Mouse (Mus musculus) heart, postnatal 0 days (tissue): ENCODE measurements around the gene Dcaf11. TPM values are rescaled to one million over a fixed set of nuclear protein-coding genes. Genes with fewer than 3 reads are reported as not detected.

Experiments used
- ATAC-seq: fragments of 200-750 bp; cut with Nextera tagmentation; 2 replicates; pipeline ENCODE4 v1.8.0; 2017; ENCODE audit warnings: low read depth, moderate number of reproducible peaks, moderate library complexity; ENCODE audit not compliant: insufficient read depth
- DNase-seq: peaks from one replicate; pipeline ENCODE4 v3.0.0-alpha.2; 2016; ENCODE audit warnings: low spot score
- H3K27ac ChIP-seq: fragments of 300-500 bp; sonication (generic); 2 replicates; pipeline ENCODE4 v1.5.1; 2014; ENCODE audit warnings: low read depth, mild to moderate bottlenecking
- H3K27me3 ChIP-seq: fragments of 300-500 bp; sonication (generic); 2 replicates; pipeline ENCODE4 v1.6.1; 2014; ENCODE audit warnings: low read length, mixed read lengths; ENCODE audit not compliant: control insufficient read depth, insufficient read depth
- H3K36me3 ChIP-seq: fragments of 300-500 bp; sonication (generic); replicated peaks from 2 replicates; pipeline ENCODE4 v1.6.1; 2014; ENCODE audit warnings: low read length, mixed read lengths; ENCODE audit not compliant: control insufficient read depth, insufficient read depth
- H3K4me1 ChIP-seq: fragments of 300-500 bp; sonication (generic); 2 replicates; pipeline ENCODE4 v1.6.1; 2014; ENCODE audit warnings: antibody characterized with exemption; ENCODE audit not compliant: control insufficient read depth, insufficient read depth
- H3K4me2 ChIP-seq: fragments of 300-500 bp; sonication (generic); 2 replicates; pipeline ENCODE4 v1.6.1; 2014; ENCODE audit warnings: low read depth, mild to moderate bottlenecking, low read length, moderate library complexity
- H3K4me3 ChIP-seq: fragments of 300-500 bp; sonication (generic); 2 replicates; pipeline ENCODE4 v1.5.1; 2014; ENCODE audit warnings: low read depth, low read length
- H3K9ac ChIP-seq: fragments of 300-500 bp; sonication (generic); replicated peaks from 2 replicates; pipeline ENCODE4 v1.6.1; 2014; ENCODE audit warnings: low read depth, low read length, mixed read lengths
- H3K9me3 ChIP-seq: fragments of 300-500 bp; sonication (generic); replicated peaks from 2 replicates; pipeline ENCODE4 v1.6.1; 2016; ENCODE audit warnings: low read length; ENCODE audit not compliant: control insufficient read depth
- CTCF ChIP-seq: IDR thresholded peaks from 2 replicates; pipeline ENCODE4 v1.5.1; 2016; ENCODE audit warnings: antibody characterized with exemption, control low read depth, low read depth
- EP300 ChIP-seq: IDR thresholded peaks from 2 replicates; pipeline ENCODE4 v1.6.1; 2016; ENCODE audit warnings: antibody characterized with exemption, low read depth
- WGBS: fragments of 180-500 bp; shearing (Covaris S2); extraction: QIAGEN DNeasy Blood & Tissue Kit; methylation state at CpG from one replicate; pipeline ENCODE4 v1.1.7; 2014; 5-methylcytosine and 5-hydroxymethylcytosine counted together
- polyA plus RNA-seq: library from polyadenylated mRNA; unstranded; fragments of >200 nt; fragmentation: Nextera tagmentation; extraction: Ambion mirVana; gene quantifications from 2 replicates; pipeline ENCODE4 v1.2.1, GENCODE M21; 2015
- total RNA-seq: library from RNA; depleted of rRNA; stranded (reverse); fragments of >200 nt; gene quantifications from 2 replicates; pipeline ENCODE4 v1.2.3, GENCODE M21; 2014; ENCODE audit warnings: low replicate concordance

The Dcaf11 gene
- total and polyA plus RNA-seq, 2 experiments from 2014 or later = 74.4 to 81.6 TPM

- Histone ChIP-seq H3K36me3 (no peaks in the 10 kb centered on the region), H3K4me2 (no peak overlapping the region), H3K9me3 (no peaks in the 10 kb centered on the region), H3K27ac (no peak overlapping the region), H3K9ac (no peak overlapping the region), H3K4me1 (peaks cover 10% of the 10 kb centered on the region; the same call in 1 of the 2 replicates), H3K27me3 (peaks cover 27% of the 10 kb centered on the region), H3K4me3 (no peak overlapping the region)
- no peak for TF ChIP-seq EP300
- no peak for ATAC-seq
- DNase-seq = no peak
- WGBS = 63% methylated on average over 2 of the region's 2 CpGs
Observed at GRCm38 (mm10) chr14:55526674-55527073, 33.1 kb upstream of the Dcaf11 start.

GRCm38 (mm10) chr14:55527940-55528339, 31.9 kb upstream of the Dcaf11 start:
- TF ChIP-seq EP300 (no peak), CTCF (peak; percentile 48)
- no peak for ATAC-seq
- H3K9me3 ChIP-seq = no peaks in the 10 kb centered on the region
- WGBS = 26% methylated on average over 3 of the region's 3 CpGs
- H3K4me1 ChIP-seq = peaks cover 10% of the 10 kb centered on the region; the same call in 1 of the 2 replicates
- no peak overlapping the region for H3K9ac ChIP-seq
- H3K27ac ChIP-seq = no peak overlapping the region
- H3K4me2 ChIP-seq = no peak overlapping the region
- H3K27me3 ChIP-seq = peaks cover 15% of the 10 kb centered on the region
- H3K36me3 ChIP-seq = no peaks in the 10 kb centered on the region
- no peak for DNase-seq
- no peak overlapping the region for H3K4me3 ChIP-seq

- no peak overlapping the region for H3K4me3 ChIP-seq
- ATAC-seq (no peak), DNase-seq (no peak)
- no peak overlapping the region for H3K9ac ChIP-seq
- H3K9me3 ChIP-seq = no peaks in the 10 kb centered on the region
- peaks cover 8% of the 10 kb centered on the region for H3K4me1 ChIP-seq
- no peak overlapping the region for H3K27ac ChIP-seq
- 41% methylated on average over 6 of the region's 6 CpGs for whole genome bisulfite sequencing
- no peak overlapping the region for H3K4me2 ChIP-seq
- TF ChIP-seq EP300 (no peak), CTCF (peak; percentile 83)
- no peaks in the 10 kb centered on the region for H3K27me3 ChIP-seq
- H3K36me3 ChIP-seq = no peaks in the 10 kb centered on the region
Observed at GRCm38 (mm10) chr14:55536116-55536745, 23.6 kb upstream of the Dcaf11 start.

- Histone ChIP-seq H3K36me3 (peaks cover 20% of the 10 kb centered on the region), H3K4me2 (peak within 1 kb of the TSS; percentile 83), H3K9ac (peak within 1 kb of the TSS; percentile 77), H3K27me3 (no peaks in the 10 kb centered on the region), H3K27ac (peak within 1 kb of the TSS; percentile 87), H3K4me1 (peaks cover 13% of the 10 kb centered on the region), H3K4me3 (peak within 1 kb of the TSS; percentile 73), H3K9me3 (no peaks in the 10 kb centered on the region)
- TF ChIP-seq EP300 (no peak), CTCF (no peak)
- under 1% methylated on average over 32 of the region's 32 CpGs for WGBS
- peak; percentile 94 for DNase-seq
- ATAC-seq = peak; percentile 90
Observed at GRCm38 (mm10) chr14:55540067-55540786, 19.6 kb upstream of the Dcaf11 start, which contains the start of gene Pck2. TSS of gene Pck2 (plus strand) at chr14:55540266.

GRCm38 (mm10) chr14:55540787-55541321, 19.0 kb upstream of the Dcaf11 start:
- H3K27ac ChIP-seq = peak overlapping the region; percentile 87
- H3K36me3 ChIP-seq = peaks cover 26% of the 10 kb centered on the region
- peaks cover 13% of the 10 kb centered on the region for H3K4me1 ChIP-seq
- peak overlapping the region; percentile 73 for H3K4me3 ChIP-seq
- 6% methylated on average over 10 of the region's 10 CpGs for WGBS
- TF ChIP-seq CTCF (no peak), EP300 (0 out of 2 replicates have a peak, but pooled peaks have one; percentile 29)
- H3K9me3 ChIP-seq = no peaks in the 10 kb centered on the region
- DNase-seq = peak; percentile 67
- ATAC-seq = peak; percentile 45
- H3K27me3 ChIP-seq = no peaks in the 10 kb centered on the region
- peak overlapping the region; percentile 83 for H3K4me2 ChIP-seq
- H3K9ac ChIP-seq = peak overlapping the region; percentile 77
